Mouse (Mus musculus) midbrain, postnatal 0 days (tissue): Measurements from ENCODE around the gene Sestd1. TPM values are rescaled to one million over a fixed set of nuclear protein-coding genes. Genes with fewer than 3 reads are reported as not detected.

Source experiments
- ATAC-seq: fragments of 200-750 bp; cut with Nextera tagmentation; 2 replicates; pipeline ENCODE4 v1.8.0; 2017; ENCODE audit warnings: moderate number of reproducible peaks, mild to moderate bottlenecking, moderate TSS enrichment, moderate library complexity; ENCODE audit not compliant: low FRiP score
- DNase-seq: peaks from one replicate; pipeline ENCODE4 v3.0.0-alpha.2; 2015; ENCODE audit warnings: low spot score
- H3K27ac ChIP-seq: fragments of 300-500 bp; sonication (generic); 2 replicates; pipeline ENCODE4 v1.5.1; 2014; ENCODE audit warnings: low read depth, mild to moderate bottlenecking, low read length, mixed read lengths
- H3K27me3 ChIP-seq: fragments of 300-500 bp; sonication (generic); 2 replicates; pipeline ENCODE4 v1.6.1; 2014; ENCODE audit warnings: low read length, control low read depth, mixed read lengths; ENCODE audit not compliant: insufficient read depth
- H3K36me3 ChIP-seq: fragments of 300-500 bp; sonication (generic); 2 replicates; pipeline ENCODE4 v1.6.1; 2014; ENCODE audit warnings: low read length, control low read depth, mixed read lengths; ENCODE audit not compliant: insufficient read depth
- H3K4me1 ChIP-seq: fragments of 300-500 bp; sonication (generic); 2 replicates; pipeline ENCODE4 v1.6.1; 2014; ENCODE audit warnings: mild to moderate bottlenecking, control low read depth, antibody characterized with exemption, low read length, mixed read lengths; ENCODE audit not compliant: insufficient read depth
- H3K4me2 ChIP-seq: fragments of 300-500 bp; sonication (generic); 2 replicates; pipeline ENCODE4 v1.6.1; 2014; ENCODE audit warnings: low read depth, mild to moderate bottlenecking, low read length, mixed read lengths; ENCODE audit not compliant: poor library complexity, severe bottlenecking
- H3K4me3 ChIP-seq: fragments of 300-500 bp; sonication (generic); 2 replicates; pipeline ENCODE4 v1.5.1; 2014; ENCODE audit warnings: low read depth, mild to moderate bottlenecking, low read length, moderate library complexity
- H3K9ac ChIP-seq: fragments of 300-500 bp; sonication (generic); replicated peaks from 2 replicates; pipeline ENCODE4 v1.6.1; 2014; ENCODE audit warnings: mild to moderate bottlenecking, low read length, moderate library complexity, mixed read lengths; ENCODE audit not compliant: poor library complexity, severe bottlenecking
- H3K9me3 ChIP-seq: fragments of 300-500 bp; sonication (generic); 2 replicates; pipeline ENCODE4 v1.6.1; 2016; ENCODE audit warnings: low read length, control low read depth
- CTCF ChIP-seq: IDR thresholded peaks from 2 replicates; pipeline ENCODE4 v1.5.1; 2016; ENCODE audit warnings: antibody characterized with exemption, mild to moderate bottlenecking
- WGBS: fragments of 180-500 bp; shearing (Covaris S2); extraction: QIAGEN DNeasy Blood & Tissue Kit; methylation state at CpG from one replicate; pipeline ENCODE4 v1.1.7; 2014; 5-methylcytosine and 5-hydroxymethylcytosine counted together
- polyA plus RNA-seq: library from polyadenylated mRNA; unstranded; fragments of >200 nt; fragmentation: Nextera tagmentation; extraction: Ambion mirVana; gene quantifications from 2 replicates; pipeline ENCODE4 v1.2.1, GENCODE M21; 2015
- total RNA-seq: library from RNA; depleted of rRNA; stranded (reverse); fragments of >200 nt; gene quantifications from 2 replicates; pipeline ENCODE4 v1.2.3, GENCODE M21; 2014

Gene Sestd1
- total and polyA plus RNA-seq, 2 experiments from 2014 or later: 23.7 to 52.6 TPM

GRCm38 (mm10) chr2:77163381-77163780 is 117.0 kb downstream of the Sestd1 start:
- H3K36me3 ChIP-seq: no peaks in the 10 kb centered on the region
- no peak overlapping the region for H3K4me3 ChIP-seq
- H3K9ac ChIP-seq: no peak overlapping the region
- DNase-seq: no peak
- H3K9me3 ChIP-seq: no peaks in the 10 kb centered on the region
- TF ChIP-seq CTCF: no peak
- no peak overlapping the region for H3K4me2 ChIP-seq
- H3K4me1 ChIP-seq: no peaks in the 10 kb centered on the region
- H3K27ac ChIP-seq: no peak overlapping the region
- ATAC-seq: no peak
- no peaks in the 10 kb centered on the region for H3K27me3 ChIP-seq
- WGBS: 93% methylated on average over 3 of the region's 3 CpGs

GRCm38 (mm10) chr2:77162135-77162534 is 118.3 kb downstream of the Sestd1 start:
- DNase-seq: no peak
- no peak for ATAC-seq
- Histone ChIP-seq H3K9me3 (no peaks in the 10 kb centered on the region), H3K4me3 (no peak overlapping the region), H3K4me1 (no peaks in the 10 kb centered on the region), H3K9ac (no peak overlapping the region), H3K36me3 (no peaks in the 10 kb centered on the region), H3K4me2 (no peak overlapping the region), H3K27ac (no peak overlapping the region), H3K27me3 (no peaks in the 10 kb centered on the region)
- no peak for TF ChIP-seq CTCF
- WGBS: 89% methylated on average over 3 of the region's 3 CpGs

- WGBS: 91% methylated on average over 4 of the region's 4 CpGs
- no peak overlapping the region for H3K4me2 ChIP-seq
- ATAC-seq: no peak
- no peaks in the 10 kb centered on the region for H3K4me1 ChIP-seq
- no peaks in the 10 kb centered on the region for H3K36me3 ChIP-seq
- H3K27ac ChIP-seq: no peak overlapping the region
- DNase-seq: no peak
- H3K4me3 ChIP-seq: no peak overlapping the region
- no peak overlapping the region for H3K9ac ChIP-seq
- no peak for TF ChIP-seq CTCF
- no peaks in the 10 kb centered on the region for H3K27me3 ChIP-seq
- H3K9me3 ChIP-seq: no peaks in the 10 kb centered on the region
Measured at GRCm38 (mm10) chr2:77157546-77157945, 122.8 kb downstream of the Sestd1 start.

- Histone ChIP-seq H3K4me1 (peaks cover 4% of the 10 kb centered on the region; the same call in 1 of the 2 replicates), H3K9ac (no peak overlapping the region), H3K4me2 (no peak overlapping the region), H3K4me3 (no peak overlapping the region), H3K27ac (no peak overlapping the region), H3K9me3 (no peaks in the 10 kb centered on the region), H3K27me3 (no peaks in the 10 kb centered on the region), H3K36me3 (no peaks in the 10 kb centered on the region)
- no peak for TF ChIP-seq CTCF
- 35% methylated on average over 4 of the region's 4 CpGs for WGBS
- ATAC-seq (no peak), DNase-seq (no peak)
Measured at GRCm38 (mm10) chr2:77154080-77154479, 126.3 kb downstream of the Sestd1 start.

- no peak for TF ChIP-seq CTCF
- WGBS: 77% methylated on average over 8 of the region's 8 CpGs
- H3K4me1 ChIP-seq: peaks cover 8% of the 10 kb centered on the region
- H3K4me2 ChIP-seq: no peak overlapping the region
- no peak overlapping the region for H3K9ac ChIP-seq
- no peaks in the 10 kb centered on the region for H3K27me3 ChIP-seq
- H3K27ac ChIP-seq: no peak overlapping the region
- no peaks in the 10 kb centered on the region for H3K36me3 ChIP-seq
- H3K4me3 ChIP-seq: no peak overlapping the region
- DNase-seq (no peak), ATAC-seq (no peak)
- H3K9me3 ChIP-seq: no peaks in the 10 kb centered on the region
Measured at GRCm38 (mm10) chr2:77151255-77151654, 129.1 kb downstream of the Sestd1 start.

- DNase-seq: peak; percentile 49
- Histone ChIP-seq H3K9me3 (no peaks in the 10 kb centered on the region), H3K4me2 (no peak overlapping the region), H3K4me3 (no peak overlapping the region), H3K27ac (no peak overlapping the region), H3K4me1 (peaks cover 8% of the 10 kb centered on the region), H3K27me3 (no peaks in the 10 kb centered on the region), H3K36me3 (no peaks in the 10 kb centered on the region), H3K9ac (no peak overlapping the region)
- 54% methylated on average over 2 of the region's 2 CpGs for WGBS
- TF ChIP-seq CTCF: no peak
- ATAC-seq: no peak; the same call in 1 of the 2 replicates
Measured at GRCm38 (mm10) chr2:77149576-77149975, 130.8 kb downstream of the Sestd1 start.
